Mouse (Mus musculus) cortical plate, adult 2 months (tissue): ENCODE data around the gene Exoc3l4.

Experiments used
- CTCF ChIP-seq: fragments of 200-500 bp; IDR thresholded peaks from 2 replicates; pipeline ENCODE4 v1.5.1; 2011; ENCODE audit warnings: mild to moderate bottlenecking, control low read depth, low read length; ENCODE audit not compliant: insufficient read depth; ENCODE audit errors: extremely low read depth
- POLR2A ChIP-seq: fragments of 200-500 bp; IDR thresholded peaks from 2 replicates; pipeline ENCODE4 v1.6.1; 2011; ENCODE audit warnings: mild to moderate bottlenecking, low read length, control low read depth; ENCODE audit not compliant: insufficient read depth; ENCODE audit errors: extremely low read depth

DNA sequence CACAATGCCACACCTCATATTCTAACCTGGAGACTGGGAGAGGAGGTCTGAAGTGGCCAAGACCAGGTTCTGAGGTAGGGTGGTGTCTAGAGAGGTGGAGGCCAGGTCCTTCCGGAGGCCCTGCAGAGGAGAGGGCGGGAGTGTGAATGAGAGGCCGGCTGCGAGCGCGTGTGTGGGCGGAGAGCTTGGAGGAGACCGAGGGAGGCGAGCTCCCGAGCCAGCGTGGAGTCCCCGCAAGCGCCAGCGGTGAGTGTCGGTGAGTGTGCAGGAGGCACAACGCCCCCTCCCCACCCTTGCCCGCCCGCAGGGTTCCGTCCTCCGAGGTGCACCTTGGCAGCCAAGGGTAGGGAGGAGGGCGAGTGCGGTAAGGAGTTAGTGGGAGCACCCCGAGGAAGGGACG lies 10.2 kb upstream of the Exoc3l4 start, which contains the start of gene Lbhd2:
- TF ChIP-seq POLR2A, result no peak
- TF ChIP-seq CTCF, result no peak
